Mouse (Mus musculus) liver, embryonic 14.5 days (tissue): ENCODE results near the gene Ss18l2.

Experiments
- CTCF ChIP-seq: IDR thresholded peaks from 2 replicates; pipeline ENCODE4 v1.5.1; 2016; ENCODE audit warnings: antibody characterized with exemption, low read depth, control low read depth
- EP300 ChIP-seq: IDR thresholded peaks from 2 replicates; pipeline ENCODE4 v1.6.1; 2016; ENCODE audit warnings: antibody characterized with exemption, low read depth

DNA sequence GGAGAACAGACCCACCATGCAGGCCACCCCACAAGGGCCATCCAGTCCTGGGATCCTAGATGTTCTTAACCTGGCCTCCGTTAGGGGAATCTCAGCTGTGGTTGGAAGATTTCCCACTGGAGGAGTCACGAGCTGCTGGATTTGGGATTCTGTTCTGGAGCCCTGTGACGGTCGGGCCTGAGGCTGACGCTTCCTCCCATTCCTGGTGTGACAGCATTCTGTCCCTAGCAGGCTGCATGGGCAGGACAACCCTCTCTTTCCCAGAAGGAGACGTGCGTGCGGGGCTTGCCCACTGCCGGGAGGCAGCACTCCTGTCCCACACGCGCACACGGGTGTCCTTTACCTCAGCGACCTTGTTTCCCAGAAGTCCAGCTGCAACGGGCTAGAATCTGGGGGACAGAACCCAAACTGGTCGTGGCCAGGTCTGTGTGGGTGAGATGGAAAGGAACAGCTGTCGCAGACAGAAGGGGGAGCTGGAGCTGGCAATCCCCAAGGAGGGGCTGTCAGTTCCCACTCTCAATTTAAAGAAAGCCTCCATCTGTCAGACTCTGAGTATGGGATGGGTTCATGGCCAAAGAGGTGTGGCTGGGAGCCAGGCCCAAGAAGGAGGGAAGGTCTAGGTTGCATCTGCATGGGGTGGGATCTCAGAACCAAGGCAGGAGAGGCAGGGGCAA lies 43.0 kb upstream of the Ss18l2 start:
- TF ChIP-seq CTCF (no peak), EP300 (no peak)
